Mouse (Mus musculus) kidney, embryonic 14.5 days (tissue): ENCODE measurements around the gene Zswim4. TPM values are rescaled to one million over a fixed set of nuclear protein-coding genes. Genes with fewer than 3 reads are reported as not detected.

ENCODE experiments used
- ATAC-seq: fragments of 200-750 bp; cut with Nextera tagmentation; 2 replicates; pipeline ENCODE4 v1.8.0; 2017; ENCODE audit warnings: moderate number of reproducible peaks, mild to moderate bottlenecking, moderate TSS enrichment, moderate library complexity; ENCODE audit not compliant: low FRiP score, low TSS enrichment
- H3K27ac ChIP-seq: fragments of 300-500 bp; sonication (generic); 2 replicates; pipeline ENCODE4 v1.5.1; 2014; ENCODE audit warnings: low read depth, mild to moderate bottlenecking, low read length, moderate library complexity, mixed read lengths
- H3K27me3 ChIP-seq: fragments of 300-500 bp; sonication (generic); 2 replicates; pipeline ENCODE4 v1.6.1; 2014; ENCODE audit warnings: mild to moderate bottlenecking, low read length; ENCODE audit not compliant: control insufficient read depth, insufficient read depth
- H3K36me3 ChIP-seq: fragments of 300-500 bp; sonication (generic); 2 replicates; pipeline ENCODE4 v1.6.1; 2014; ENCODE audit warnings: low read length, mixed read lengths; ENCODE audit not compliant: control insufficient read depth, insufficient read depth
- H3K4me1 ChIP-seq: fragments of 300-500 bp; sonication (generic); 2 replicates; pipeline ENCODE4 v1.6.1; 2014; ENCODE audit warnings: low read length, mixed read lengths; ENCODE audit not compliant: control insufficient read depth, insufficient read depth
- H3K4me2 ChIP-seq: fragments of 300-500 bp; sonication (generic); replicated peaks from 2 replicates; pipeline ENCODE4 v1.6.1; 2014; ENCODE audit warnings: low read depth, mild to moderate bottlenecking, low read length
- H3K4me3 ChIP-seq: fragments of 300-500 bp; sonication (generic); 2 replicates; pipeline ENCODE4 v1.5.1; 2014; ENCODE audit warnings: mild to moderate bottlenecking, low read length
- H3K9ac ChIP-seq: fragments of 300-500 bp; sonication (generic); 2 replicates; pipeline ENCODE4 v1.6.1; 2014; ENCODE audit warnings: low read depth, mild to moderate bottlenecking, low read length, moderate library complexity
- H3K9me3 ChIP-seq: fragments of 300-500 bp; sonication (generic); 2 replicates; pipeline ENCODE4 v1.6.1; 2016; ENCODE audit warnings: low read length; ENCODE audit not compliant: control insufficient read depth
- WGBS: fragments of 180-500 bp; shearing (Covaris S2); extraction: QIAGEN DNeasy Blood & Tissue Kit; methylation state at CpG from one replicate; pipeline ENCODE4 v1.1.7; 2014; 5-methylcytosine and 5-hydroxymethylcytosine counted together
- polyA plus RNA-seq: library from polyadenylated mRNA; unstranded; fragments of >200 nt; fragmentation: Nextera tagmentation; extraction: Ambion mirVana; gene quantifications from 2 replicates; pipeline ENCODE4 v1.2.1, GENCODE M21; 2014

Gene Zswim4
- polyA plus RNA-seq, 1 experiment from 2014 or later, result 15.7 TPM

DNA sequence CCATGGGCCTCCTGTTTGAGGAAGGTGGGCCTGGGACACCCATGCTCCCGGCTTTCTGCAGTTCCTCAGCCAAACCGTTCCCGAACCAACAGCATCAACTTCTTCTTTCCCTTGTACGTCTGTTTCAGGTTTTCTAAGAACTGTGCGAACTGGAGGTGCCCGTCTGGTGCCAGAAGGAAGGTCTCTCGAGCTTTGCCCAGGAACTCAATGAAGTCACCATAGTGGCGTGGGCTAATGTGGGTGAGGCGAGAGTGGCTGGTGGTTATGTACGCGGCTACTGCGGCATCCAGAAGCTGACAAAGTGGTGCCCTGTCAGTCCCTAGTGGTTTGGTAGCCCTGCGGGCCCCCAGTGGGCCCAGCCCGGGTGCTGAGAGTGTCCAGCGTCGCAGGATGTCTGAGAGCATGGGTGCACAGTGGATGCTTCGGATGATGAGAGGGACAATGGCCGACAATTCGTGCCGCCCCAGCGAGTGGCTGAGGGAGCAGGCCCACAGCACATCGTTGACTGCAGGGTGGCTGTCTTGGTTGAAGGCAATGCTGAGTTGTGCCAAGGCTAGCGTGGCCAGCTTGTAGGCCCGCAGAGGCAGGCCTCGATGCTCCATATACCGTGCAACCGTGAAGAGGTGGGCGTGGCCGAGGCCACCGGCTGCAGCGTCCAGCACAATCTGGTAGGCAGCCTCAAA is 24.8 kb downstream of the Zswim4 start:
- no peak overlapping the region for H3K4me3 ChIP-seq
- no peak for ATAC-seq
- no peak overlapping the region for H3K27ac ChIP-seq
- H3K9ac ChIP-seq, result no peak overlapping the region
- 92% methylated on average over 31 of the region's 31 CpGs for WGBS
- no peaks in the 10 kb centered on the region for H3K27me3 ChIP-seq
- no peaks in the 10 kb centered on the region for H3K9me3 ChIP-seq
- peaks cover 28% of the 10 kb centered on the region for H3K4me1 ChIP-seq
- H3K36me3 ChIP-seq, result peaks cover 77% of the 10 kb centered on the region
- no peak overlapping the region for H3K4me2 ChIP-seq

DNA sequence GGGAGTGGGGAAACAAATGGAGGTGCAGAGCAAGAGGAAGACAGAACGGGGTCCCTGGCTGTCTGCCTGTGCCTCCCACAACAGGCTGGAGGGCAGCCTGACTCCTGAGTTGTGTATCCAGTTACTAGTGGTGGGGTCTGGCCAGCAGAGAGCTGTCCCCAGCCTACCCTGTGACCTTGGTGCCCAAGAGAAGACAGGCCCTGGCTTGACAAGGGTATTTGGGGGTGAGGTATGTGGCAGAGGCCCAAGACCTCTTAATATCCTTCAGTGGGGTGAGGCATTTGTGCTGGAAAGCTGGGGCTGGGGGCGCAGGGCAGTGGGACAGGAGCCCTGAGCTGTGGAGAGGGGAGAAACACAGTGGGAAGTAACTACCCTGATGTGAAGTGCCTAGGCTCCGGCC is 25.7 kb downstream of the Zswim4 start:
- Histone ChIP-seq H3K27me3 (no peaks in the 10 kb centered on the region), H3K36me3 (peaks cover 68% of the 10 kb centered on the region), H3K4me3 (no peak overlapping the region), H3K27ac (no peak overlapping the region), H3K9me3 (no peaks in the 10 kb centered on the region), H3K9ac (no peak overlapping the region), H3K4me1 (peaks cover 28% of the 10 kb centered on the region), H3K4me2 (no peak overlapping the region)
- WGBS, result 89% methylated on average over 3 of the region's 3 CpGs
- no peak for ATAC-seq

DNA sequence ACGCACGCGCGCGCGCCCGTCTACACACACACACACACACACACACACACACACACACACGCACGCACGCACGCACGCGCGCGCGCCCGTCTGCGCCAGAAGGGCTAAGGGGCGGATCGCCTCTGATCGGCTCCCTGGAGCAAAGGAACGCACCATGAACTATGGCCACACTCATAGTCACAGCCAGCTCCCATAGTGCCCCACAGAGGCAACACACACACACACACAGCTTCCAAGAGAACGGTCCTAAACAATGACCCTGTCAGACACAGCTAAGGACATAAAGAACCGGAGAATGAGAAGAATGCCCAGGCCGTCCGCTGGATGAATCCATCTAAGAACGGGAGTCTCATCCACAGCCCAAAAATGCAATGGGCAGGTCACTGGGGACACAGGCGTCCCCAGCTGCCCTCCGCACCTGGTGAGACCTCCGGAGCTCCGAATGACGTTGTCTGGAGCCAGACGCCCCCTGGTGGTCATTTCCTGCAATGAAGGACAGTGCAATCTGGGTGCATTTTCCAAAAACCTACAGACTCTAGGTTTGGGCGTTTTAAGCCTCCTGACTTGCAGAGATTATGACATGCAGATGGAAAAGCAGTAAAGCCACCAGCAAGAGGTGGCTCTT is 26.6 kb downstream of the Zswim4 start:
- Histone ChIP-seq H3K36me3 (peaks cover 59% of the 10 kb centered on the region), H3K9me3 (no peaks in the 10 kb centered on the region), H3K4me3 (no peak overlapping the region), H3K4me1 (peaks cover 28% of the 10 kb centered on the region), H3K27me3 (no peaks in the 10 kb centered on the region), H3K4me2 (no peak overlapping the region), H3K27ac (no peak overlapping the region), H3K9ac (no peak overlapping the region)
- WGBS, result 61% methylated on average over 34 of the region's 34 CpGs
- peak; percentile 58; the same call in 1 of the 2 replicates for ATAC-seq

DNA sequence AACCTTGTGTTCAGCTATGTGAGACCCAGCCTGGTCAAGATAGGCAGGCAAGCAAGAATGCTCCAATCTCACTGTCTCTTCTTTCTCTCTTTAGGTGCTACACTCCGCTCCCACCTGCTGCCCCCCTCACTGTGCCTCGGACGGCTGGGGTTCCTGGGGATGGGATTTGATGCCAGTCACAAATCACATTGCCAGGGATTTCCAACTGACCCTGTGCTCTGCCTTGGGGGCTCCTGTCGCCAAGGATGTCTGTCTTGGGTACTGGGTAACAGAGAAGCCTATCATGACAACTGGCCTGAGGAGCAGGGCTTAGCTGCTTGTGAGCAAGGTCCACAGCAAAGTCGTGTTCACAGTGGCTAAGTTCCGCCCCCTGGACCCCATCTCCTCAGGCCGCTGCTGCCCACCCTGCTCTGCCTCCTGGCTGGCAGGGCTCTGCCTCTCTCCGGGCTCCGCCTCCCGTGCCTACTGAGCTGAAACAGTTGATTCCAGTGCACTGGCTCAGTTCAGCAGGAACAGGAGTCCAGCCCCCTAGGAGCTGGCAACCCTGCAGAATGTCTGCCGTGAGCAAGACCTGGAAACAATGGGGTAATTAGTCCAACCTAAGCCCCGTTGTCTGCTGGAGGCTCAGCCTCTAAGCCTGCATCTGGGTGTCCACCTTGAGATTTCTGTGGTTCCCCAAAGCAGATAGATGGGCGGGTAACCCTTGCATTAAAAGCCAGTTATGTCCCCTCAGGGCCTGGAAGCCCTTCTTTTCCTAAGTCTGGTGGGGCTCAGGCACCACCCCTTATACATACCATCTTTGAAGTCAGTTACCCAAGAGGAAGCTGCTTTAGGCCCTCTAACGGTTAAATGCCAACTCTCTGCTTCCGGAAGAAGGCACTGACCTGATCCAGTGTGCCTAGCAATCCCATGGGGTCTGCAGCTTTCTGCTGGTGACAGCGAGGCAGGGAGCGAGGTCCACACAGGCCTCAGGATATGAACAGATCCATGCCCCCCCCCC is 28.2 kb downstream of the Zswim4 start:
- Histone ChIP-seq H3K4me1 (peaks cover 32% of the 10 kb centered on the region), H3K4me3 (no peak overlapping the region), H3K9ac (no peak overlapping the region), H3K27me3 (no peaks in the 10 kb centered on the region), H3K36me3 (peaks cover 45% of the 10 kb centered on the region), H3K27ac (peak overlapping the region; percentile 72), H3K9me3 (no peaks in the 10 kb centered on the region), H3K4me2 (no peak overlapping the region; the same call in 1 of the 2 replicates)
- peak; percentile 68 for ATAC-seq
- WGBS, result 37% methylated on average over 17 of the region's 17 CpGs

DNA sequence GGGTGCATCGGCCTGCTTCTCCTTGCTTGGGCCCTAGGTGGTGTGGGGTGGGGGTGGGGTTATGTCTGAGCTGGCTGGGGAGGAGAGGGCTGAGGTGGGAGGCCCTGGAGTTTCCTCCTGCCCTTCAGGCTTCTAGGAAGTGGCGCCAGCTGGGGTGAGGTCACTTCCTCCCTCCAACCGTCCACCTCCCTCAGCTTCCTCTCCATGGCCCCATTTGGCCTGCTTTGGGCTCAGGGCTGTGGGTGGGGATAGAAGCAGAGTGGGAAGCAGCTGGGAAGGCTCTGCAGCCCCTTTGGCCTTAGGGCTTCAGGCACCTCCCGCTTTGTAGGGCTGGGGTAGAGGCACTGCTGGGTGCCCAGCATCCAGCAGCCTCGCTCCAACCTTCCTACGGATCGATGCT is 29.0 kb downstream of the Zswim4 start:
- peak overlapping the region; percentile 72 for H3K27ac ChIP-seq
- no peak overlapping the region for H3K4me3 ChIP-seq
- WGBS, result 51% methylated on average over 7 of the region's 7 CpGs
- peaks cover 37% of the 10 kb centered on the region for H3K36me3 ChIP-seq
- no peak overlapping the region for H3K4me2 ChIP-seq
- H3K4me1 ChIP-seq, result peaks cover 36% of the 10 kb centered on the region
- H3K9me3 ChIP-seq, result no peaks in the 10 kb centered on the region
- H3K27me3 ChIP-seq, result no peaks in the 10 kb centered on the region
- no peak overlapping the region; the same call in 1 of the 2 replicates for H3K9ac ChIP-seq
- no peak for ATAC-seq

DNA sequence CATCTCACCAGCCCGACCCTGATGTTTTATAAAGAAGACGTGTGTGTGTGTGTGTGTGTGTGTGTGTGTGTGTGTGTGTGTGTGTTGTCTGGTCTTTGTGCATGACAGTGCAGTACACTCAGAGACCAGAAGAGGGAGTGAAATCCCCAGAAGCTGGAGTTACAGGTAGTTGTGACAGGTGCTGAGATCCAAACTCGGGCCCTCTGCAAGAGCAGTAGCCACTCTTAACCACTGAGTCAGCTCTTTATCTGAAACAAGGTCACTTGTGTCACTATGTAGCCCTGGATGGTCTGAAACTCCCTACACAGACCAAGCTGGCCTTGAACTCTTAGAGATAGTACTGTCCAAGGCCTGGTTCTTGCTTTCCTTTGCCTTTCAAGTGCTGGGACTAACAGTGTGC is 30.2 kb downstream of the Zswim4 start:
- no peaks in the 10 kb centered on the region for H3K27me3 ChIP-seq
- peak overlapping the region; percentile 72; the same call in 1 of the 2 replicates for H3K27ac ChIP-seq
- H3K4me3 ChIP-seq, result no peak overlapping the region
- ATAC-seq, result no peak
- 84% methylated on average over 3 of the region's 3 CpGs for WGBS
- no peak overlapping the region for H3K9ac ChIP-seq
- H3K4me1 ChIP-seq, result peaks cover 44% of the 10 kb centered on the region
- H3K4me2 ChIP-seq, result no peak overlapping the region
- H3K9me3 ChIP-seq, result no peaks in the 10 kb centered on the region
- peaks cover 27% of the 10 kb centered on the region for H3K36me3 ChIP-seq

DNA sequence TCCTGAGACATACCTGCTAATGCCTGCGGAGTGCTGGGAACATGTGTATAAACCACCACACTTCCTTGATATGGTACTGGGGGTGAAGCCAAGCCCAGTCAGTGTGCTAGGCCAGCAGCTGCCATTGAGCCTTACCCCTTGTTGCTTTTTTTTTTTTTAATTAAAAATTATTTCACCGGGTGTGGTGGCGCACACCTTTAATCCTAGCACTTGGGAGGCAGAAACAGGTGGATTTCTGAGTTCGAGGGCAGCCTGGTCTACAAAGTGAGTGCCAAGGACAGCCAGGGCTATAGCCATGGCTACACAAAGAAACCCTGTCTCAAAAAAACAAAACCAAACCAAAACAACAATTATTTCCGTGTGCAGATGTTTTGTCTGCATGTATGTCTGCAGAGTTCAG is 31.8 kb downstream of the Zswim4 start:
- Histone ChIP-seq H3K4me3 (no peak overlapping the region), H3K27ac (no peak overlapping the region), H3K9ac (no peak overlapping the region), H3K4me2 (no peak overlapping the region), H3K27me3 (no peaks in the 10 kb centered on the region), H3K36me3 (peaks cover 17% of the 10 kb centered on the region; the same call in 1 of the 2 replicates), H3K9me3 (no peaks in the 10 kb centered on the region), H3K4me1 (peaks cover 49% of the 10 kb centered on the region)
- 92% methylated on average over 5 of the region's 5 CpGs for WGBS
- ATAC-seq, result no peak

DNA sequence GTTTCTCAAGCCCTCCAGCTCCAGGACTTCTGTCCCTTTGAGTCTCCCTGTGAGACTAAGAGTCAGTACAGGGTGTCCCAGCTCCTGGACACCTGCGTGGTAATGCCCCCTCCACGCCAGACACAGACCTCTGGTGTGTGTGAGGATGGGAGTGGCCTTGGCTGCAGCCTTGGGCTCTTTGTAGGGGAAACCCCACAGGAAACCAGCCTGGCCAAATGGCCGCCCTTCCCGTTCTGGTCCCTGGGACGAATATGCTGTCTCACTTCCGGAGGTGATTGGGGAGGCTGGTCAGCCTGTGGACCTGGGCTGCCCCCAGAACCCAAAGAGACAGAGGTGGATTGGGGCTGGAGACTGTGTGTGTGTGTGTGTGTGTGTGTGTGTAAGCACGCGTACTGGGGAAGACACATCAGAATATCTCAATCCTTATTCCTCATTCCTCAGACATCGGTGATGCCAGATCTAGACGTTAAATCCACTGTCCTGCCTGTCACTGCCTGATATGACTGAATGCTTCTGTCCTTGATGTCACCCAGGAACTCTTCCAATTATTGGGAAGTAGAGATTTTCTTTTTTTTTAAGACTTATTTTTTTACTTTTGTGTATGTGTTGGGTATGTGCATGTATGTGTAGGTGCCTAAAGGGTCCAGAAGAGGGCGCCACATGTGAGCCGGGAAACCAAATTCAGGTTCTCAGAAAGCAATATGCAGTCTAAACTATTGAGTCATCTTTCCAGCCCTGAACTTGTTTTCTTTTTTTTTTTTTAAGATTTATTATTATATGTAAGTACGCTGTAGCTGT is 32.7 kb downstream of the Zswim4 start:
- Histone ChIP-seq H3K27me3 (no peaks in the 10 kb centered on the region), H3K4me2 (peak overlapping the region; percentile 58), H3K4me3 (peak overlapping the region; percentile 38), H3K9ac (peak overlapping the region; percentile 59), H3K27ac (peak overlapping the region; percentile 83), H3K4me1 (peaks cover 52% of the 10 kb centered on the region), H3K9me3 (no peaks in the 10 kb centered on the region), H3K36me3 (peaks cover 8% of the 10 kb centered on the region; the same call in 1 of the 2 replicates)
- ATAC-seq, result peak; percentile 21; the same call in 1 of the 2 replicates
- 46% methylated on average over 13 of the region's 13 CpGs for WGBS
